Mouse (Mus musculus) hindlimb bud, embryonic 11.5 days (tissue): ENCODE data around the gene Slc22a7.
A peak's percentile ranks its signal among the peaks of the same experiment; 100 is the strongest.

Source experiments
- DNase-seq: peaks from one replicate; pipeline ENCODE4 v3.0.0-alpha.2; 2012; ENCODE audit warnings: low read depth, low spot score; ENCODE audit errors: extremely low spot score

Slc22a7 gene

DNA sequence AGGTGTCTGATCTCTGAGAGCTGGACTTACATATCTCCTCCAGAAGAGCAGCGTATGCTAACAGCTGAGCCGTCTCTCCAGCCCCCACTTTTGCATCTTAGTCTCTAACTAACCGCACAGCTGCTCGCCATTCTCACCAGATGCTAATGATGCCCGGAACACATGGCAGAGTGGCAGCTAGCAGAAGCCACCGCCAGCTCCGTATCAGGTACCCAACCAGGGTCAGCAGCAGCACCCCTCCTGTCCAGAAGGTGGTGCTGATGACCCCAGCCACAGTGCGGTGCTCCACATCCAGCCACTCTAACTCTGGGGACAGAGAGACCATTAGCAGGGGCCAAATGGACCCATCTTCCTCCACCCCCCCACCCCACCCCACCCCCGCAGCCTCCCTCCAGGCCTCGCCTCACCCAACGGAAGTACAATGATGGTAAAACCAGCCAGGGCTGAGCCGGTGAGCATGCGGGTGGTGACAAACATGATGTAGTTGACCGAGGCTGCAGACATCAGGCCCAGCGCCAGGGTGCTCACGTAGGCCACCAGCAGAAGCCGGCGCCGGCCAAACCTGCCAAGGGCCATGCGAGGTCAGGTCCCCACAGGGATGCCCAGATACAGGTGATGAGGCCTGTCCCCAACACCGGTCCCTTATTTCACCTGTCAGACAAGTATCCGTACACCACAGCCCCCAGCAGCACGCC, 1.4 kb downstream of the Slc22a7 start:
- no peak for DNase-seq

GRCm38 (mm10) chr17:46433627-46434026, 4.6 kb downstream of the Slc22a7 start:
- DNase-seq: no peak

DNA sequence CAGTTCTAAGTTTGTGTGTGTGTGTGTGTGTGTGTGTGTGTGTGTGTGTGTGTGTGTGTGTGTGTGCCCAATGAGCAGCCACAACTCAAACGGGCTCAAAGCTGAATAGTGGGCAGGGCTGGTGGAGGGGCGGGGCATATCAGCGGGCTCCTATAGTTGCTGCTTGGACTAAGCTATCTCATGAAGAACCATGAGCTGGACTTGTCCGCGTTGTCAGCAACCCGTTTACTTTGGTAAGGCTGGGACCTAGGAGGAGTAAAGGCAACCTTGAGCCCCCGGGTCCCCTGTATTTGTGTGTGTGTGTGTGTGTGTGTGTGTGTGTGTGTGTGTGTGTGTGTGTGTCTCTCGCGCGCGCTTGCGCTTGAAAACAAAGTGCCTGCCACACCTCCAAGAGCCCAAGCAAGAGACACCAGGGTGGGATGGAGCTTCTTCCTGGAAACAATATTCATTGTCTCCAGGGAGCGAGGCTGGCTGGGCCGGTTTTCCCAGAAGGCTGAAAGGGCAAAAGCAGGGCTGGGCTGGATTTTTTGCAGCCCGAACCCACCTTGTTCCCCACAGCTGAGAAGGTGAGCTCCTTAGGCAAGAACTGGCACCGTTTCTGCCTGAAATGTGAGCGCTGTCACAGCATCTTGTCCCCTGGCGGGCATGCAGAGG, 9.4 kb downstream of the Slc22a7 start, which contains the start of gene Crip3:
Gene Crip3, plus strand, starts transcription at position 166 of the 654 bp plus-strand sequence.
- DNase-seq: no peak

DNA sequence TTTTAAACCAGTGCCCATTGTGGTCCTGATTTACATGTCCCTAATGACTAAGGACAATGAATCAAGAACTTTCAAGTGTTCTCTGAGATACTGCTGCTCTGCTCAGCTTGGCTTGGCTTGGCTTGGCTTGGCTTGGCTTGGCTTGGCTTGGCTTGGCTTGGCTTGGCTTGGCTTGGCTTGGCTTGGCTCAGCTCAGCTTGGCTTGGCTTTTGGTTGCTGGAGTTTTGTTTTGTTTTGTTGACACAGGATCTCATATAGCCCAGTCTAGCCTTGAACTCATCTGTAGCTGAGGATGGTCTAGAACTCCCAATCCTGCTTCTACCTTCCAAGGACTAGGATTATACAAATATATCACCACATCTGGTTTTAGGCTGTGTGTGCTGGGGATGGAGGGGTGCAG, 11.8 kb downstream of the Slc22a7 start:
- no peak for DNase-seq

DNA sequence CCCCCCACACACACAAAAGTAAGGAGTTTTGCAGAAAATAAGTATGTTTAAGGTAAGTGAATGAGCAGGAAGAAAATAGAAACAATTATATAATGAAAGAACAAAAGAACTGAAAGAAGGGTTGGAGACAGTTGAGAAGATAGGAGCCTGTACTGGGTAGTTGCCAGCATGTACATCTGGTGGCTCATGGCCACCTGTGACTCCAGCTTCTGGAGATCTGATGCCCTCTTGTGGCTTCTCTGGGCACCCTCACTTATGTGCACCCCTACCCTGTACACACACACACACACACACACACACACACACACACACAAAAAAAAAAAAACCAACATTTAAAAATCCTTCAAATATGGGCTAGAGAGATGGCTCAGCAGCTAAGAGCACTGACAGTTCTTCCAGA, 18.5 kb downstream of the Slc22a7 start:
- no peak for DNase-seq

GRCm38 (mm10) chr17:46418628-46419027, 19.6 kb downstream of the Slc22a7 start:
- no peak for DNase-seq

DNA sequence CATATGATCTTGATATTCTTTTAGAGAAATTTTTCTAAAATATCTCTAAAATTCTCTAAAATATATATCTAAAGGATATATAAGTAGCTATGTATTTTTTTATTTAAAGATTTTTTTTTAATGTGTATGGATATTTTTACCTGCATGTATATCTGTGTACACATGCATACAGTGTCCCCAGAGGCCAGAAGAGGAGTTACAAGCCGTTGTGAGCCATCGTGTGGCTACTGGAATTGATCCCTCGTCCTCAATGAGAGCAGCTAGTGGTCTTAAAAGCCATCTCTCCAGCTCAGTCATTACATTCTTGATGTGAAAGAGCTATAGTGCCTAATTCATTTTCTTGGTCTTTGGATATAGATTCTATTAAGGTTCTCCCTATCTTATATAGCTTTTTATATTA, 29.8 kb downstream of the Slc22a7 start:
- DNase-seq: no peak

DNA sequence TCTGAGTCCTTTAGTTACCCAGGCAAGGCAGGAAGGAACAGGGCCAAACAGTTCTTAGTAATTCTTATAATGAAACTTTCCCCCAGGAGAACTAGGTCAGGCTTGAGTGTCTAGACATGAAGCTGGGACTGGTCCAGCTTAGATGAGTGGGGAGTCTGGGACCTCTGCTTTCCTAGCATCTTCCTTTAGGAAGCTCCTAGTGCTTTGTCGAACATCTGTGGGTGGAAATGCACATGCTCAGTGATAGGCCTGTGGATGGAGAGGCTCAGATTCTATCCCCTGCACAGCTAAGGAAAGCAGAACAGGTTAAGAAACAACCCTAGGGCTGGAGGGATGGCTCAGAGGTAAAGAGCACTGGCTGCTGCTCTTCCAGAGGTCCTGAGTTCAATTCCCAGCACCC, 43.6 kb downstream of the Slc22a7 start:
- no peak for DNase-seq

- DNase-seq: no peak
Measured at GRCm38 (mm10) chr17:46393012-46393411, 45.2 kb downstream of the Slc22a7 start.

- DNase-seq: no peak
Measured at GRCm38 (mm10) chr17:46388200-46388599, 50.1 kb downstream of the Slc22a7 start.

GRCm38 (mm10) chr17:46384061-46384801, 54.0 kb downstream of the Slc22a7 start:
- DNase-seq: no peak

- DNase-seq: peak; percentile 70
Measured at GRCm38 (mm10) chr17:46383294-46384060, 54.8 kb downstream of the Slc22a7 start, which contains the start of gene Zfp318. Gene Zfp318 (plus strand): TSS chr17:46383731.
